Mouse (Mus musculus) right cerebral cortex, postnatal 4 days (tissue): ENCODE measurements at regions not wholly inside any gene's neighbourhood (a gene's known extent, or its start where the extent isn't known, plus 50 kb on each side); places are given as distances from the start of the nearest gene placed in this dataset.

ENCODE experiments used
- DNase-seq: peaks from one replicate; pipeline ENCODE4 v3.0.0-alpha.2; 2022

DNA sequence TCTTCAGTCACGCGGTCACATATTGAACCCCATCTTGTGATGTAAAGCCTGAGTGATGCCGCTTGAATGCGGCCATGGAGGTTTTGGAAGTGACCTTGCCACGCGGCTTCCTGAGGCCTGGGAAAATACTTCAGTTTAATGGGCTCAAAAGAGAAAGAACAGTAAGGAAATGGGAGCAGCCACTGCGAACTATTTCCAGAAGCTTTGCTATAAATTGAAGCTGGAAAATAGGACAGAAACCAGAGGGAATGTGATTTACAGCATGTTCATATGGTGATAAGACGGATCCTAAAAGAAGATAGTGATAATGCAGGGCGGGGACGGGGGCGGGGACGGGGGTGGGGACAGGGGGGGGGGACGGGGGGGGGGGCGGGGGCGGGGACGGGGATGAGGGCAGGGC is 52.7 kb upstream of the Trpc4 start:
- no peak for DNase-seq

DNA sequence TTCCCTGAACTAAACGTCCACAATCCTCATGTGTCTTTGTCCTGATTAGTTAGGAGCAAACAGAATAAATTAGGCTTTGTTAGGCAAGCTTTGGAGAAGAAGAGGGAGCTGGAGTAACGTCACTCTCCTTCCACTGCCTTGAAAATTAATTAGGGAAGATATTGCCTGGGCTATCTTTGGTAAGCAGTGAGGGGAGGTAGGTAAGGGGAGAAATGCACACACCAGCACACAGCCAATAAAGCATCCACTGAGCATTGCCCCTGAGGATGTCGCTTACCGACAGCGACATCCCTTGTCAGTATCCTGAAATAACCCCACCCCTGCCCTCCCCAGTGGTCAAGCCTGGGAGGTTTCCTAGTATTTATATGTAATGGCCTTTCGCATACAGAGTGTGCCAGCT is 72.2 kb upstream of the Trpc4 start:
- DNase-seq, result no peak

DNA sequence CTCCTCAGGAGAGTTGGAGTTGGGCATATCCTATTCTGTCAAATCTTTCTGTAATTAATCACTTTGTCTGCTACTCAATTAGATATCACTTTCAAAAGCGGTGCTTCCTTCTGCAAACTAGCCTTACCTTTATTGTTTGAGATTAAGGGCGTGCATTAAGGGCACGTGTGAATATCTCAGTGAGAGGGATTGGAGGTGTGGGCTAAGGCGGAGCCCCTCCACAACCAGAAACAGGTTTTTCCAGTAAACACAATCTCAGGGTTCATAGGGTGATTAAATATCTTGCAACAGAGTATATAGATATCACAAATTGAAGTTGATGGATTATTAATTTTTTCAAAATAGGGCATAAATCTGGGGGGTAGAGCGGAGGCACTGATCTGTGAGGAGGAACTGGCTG is 79.4 kb upstream of the Trpc4 start:
- DNase-seq, result no peak

DNA sequence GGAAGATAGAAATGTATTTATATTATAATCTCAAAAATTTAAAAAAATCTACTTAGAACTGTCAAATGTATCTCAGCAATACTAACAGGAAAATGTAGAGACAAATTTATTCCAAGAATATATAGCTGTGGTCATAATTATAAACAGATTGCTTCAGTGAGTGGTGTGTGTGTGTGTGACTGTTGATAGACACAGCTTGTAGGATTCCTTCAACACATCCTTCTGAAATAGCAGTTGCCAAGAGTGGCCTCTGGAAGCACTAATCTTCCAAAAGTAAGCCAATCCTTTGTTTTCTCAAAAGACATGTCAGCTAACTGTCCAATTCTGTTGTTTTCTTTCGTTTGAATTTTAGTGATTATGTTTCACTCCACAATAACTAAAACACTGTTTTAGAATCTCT is 95.2 kb upstream of the Trpc4 start:
- DNase-seq, result no peak

GRCm38 (mm10) chr3:54054376-54054775 is 101.5 kb upstream of the Trpc4 start:
- DNase-seq, result no peak

- peak; percentile 11 for DNase-seq
Measured at GRCm38 (mm10) chr3:54049370-54049769, 106.5 kb upstream of the Trpc4 start.

DNA sequence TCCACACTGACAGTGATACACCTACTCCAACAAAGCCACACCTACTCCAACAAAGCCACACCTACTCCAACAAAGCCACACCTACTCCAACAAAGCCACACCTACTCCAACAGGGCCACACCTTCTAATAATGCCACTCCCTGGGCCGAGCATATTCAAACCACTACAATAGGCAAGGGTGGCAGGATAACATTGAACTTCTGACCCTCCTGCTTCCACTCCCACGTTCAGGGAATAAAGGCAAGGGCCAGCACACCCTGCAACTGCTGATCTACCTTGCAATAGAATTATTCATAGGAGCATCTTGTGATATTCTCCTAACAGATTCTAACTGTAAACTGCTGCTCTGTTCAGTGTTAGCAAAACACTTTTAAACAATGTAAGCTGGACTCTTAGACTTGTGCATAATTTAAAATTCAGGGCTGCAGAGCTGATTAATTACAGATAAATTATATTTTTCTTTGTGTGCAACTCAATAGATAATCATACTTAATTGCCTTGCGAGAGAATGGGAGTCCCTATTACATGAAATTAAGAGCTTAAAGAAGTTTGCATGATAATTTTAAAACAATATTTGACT is 107.7 kb upstream of the Trpc4 start:
- DNase-seq, result no peak

- DNase-seq, result no peak
Measured at GRCm38 (mm10) chr3:54027365-54027764, 128.5 kb upstream of the Trpc4 start.

- no peak for DNase-seq
Measured at GRCm38 (mm10) chr3:54020196-54020595, 135.6 kb upstream of the Trpc4 start.

- DNase-seq, result no peak
Measured at GRCm38 (mm10) chr3:54017943-54018649, 137.7 kb upstream of the Trpc4 start.

GRCm38 (mm10) chr3:54016877-54017276 is 139.0 kb upstream of the Trpc4 start:
- DNase-seq, result no peak

DNA sequence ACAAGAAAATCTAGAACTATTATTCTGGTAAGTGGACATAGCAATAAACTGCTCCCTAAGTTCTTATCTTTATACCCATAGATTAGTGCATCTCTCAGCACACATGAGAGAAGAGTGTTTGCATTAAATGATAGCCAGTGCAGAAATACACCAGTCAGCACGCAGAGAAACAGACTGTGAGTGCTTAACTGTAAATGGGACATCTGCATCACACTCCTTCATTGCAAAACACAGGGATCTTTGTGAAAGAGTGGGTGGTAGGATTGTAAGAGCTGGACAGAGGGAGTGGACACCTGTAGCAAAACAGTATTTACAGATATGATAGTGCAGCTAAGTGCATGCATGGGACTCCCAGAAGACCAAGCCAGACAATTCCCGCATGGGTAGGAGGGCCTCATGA is 144.8 kb upstream of the Trpc4 start:
- DNase-seq, result no peak

DNA sequence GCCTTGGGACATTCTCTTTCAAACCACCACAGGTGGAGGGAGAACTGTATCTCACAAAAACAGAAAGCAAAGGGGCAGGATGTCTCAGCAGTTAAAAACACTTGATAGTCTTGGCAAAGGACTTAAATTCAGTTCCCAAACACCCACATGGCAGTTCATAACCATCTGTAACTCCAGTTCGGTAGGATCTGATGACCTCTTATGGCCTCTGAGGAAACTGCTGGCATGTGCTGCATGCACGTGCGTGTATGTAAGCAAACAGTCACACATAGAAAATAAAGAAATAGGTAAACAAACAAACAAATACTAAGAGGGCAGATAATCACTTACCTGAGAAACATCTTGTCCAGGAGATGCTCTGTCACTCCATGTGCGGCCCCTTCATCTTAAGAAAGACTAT is 129.4 kb upstream of the Ufm1 start:
- DNase-seq, result no peak

DNA sequence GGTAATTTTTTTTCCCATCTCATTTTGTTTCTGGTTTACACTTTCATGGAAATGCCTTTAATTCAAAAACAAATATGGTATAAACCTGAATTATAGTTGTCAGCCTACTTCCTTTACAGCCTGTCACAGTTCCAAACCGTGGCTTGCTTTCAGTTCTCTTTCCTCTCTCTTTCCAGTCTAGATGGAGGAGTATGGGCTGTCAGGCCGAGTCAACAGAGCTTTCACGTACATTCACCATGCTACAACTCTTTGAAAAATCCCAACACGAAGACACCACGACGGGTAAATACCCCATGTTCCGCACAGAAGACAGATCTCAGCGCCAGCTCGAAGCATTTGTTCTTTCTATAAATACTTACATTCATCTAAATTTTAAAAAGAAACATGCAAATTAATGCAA is 125.2 kb upstream of the Ufm1 start:
- peak; percentile 39 for DNase-seq

DNA sequence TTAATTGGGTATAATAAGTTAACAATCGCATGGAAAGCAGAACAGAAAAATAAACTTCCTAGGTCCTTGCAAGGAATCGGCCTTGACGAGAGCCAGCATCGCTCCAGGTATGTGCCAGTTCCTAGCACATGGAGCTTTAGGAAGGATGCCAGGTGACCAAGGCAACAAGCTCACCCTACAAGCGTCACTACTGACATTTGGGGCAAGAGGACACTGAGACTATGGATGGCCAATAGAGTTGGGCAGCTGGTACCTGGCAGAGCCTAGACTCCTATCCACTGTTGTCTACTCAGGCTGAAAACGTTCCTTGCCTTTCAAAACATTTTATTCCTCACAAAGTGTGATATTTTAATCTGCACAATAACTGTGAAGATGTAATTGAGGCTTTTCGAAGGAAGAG is 124.6 kb upstream of the Ufm1 start:
- DNase-seq, result no peak

DNA sequence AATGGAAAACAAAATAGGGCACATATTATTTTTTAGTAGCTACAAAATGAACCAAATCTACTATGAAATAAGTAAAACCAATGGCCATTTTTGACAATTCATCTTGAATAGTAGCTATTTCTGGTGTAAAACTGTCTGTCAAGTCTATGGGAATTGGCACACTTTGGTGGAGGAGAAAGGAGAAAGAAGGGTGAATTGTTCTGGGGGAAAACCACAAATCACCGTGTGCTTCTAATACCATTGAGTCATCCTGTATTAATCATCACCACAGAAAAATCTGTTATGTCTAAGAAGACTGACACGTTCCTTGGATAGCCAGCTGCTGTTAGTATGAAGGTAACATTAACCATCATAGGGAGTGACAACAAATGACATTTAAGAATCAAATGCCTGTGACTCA is 123.7 kb upstream of the Ufm1 start:
- no peak for DNase-seq

DNA sequence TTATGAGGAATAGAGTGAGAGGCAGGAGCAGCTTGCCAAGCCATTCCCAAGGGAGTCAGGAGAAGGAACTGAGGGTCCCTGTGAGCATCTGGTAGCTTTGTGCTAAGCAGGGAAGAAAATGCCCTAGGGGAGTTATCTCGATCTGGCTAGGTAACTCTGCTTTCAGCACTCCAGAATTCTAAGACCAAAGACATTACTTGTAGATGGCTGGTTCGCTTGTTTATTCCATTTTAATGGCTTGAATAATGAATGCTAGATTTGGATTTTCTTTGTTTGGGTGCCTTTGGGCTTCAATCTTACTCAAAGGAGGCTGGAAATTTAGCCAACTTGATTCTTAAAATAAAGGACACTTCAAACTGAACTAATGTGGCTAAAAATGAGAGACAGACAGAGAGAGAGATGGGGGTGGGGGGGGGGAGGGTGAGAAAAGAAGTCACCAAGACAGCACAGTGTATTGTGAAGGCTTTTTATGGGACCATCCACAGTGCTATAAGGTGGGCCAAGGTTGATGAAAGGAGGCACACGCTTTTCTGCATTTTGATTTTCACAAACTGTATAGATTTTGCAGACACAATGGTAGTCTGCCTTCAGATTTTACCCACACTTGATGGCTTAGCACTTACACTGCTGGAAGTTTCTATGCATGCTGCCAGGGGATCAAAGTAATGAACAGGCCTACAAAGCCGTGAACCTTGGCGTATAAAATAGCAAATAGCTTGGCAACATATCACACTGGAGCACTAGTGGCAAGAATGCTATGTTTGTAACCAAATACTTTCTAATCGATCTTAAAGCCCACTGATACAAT is 121.3 kb upstream of the Ufm1 start:
- no peak for DNase-seq

DNA sequence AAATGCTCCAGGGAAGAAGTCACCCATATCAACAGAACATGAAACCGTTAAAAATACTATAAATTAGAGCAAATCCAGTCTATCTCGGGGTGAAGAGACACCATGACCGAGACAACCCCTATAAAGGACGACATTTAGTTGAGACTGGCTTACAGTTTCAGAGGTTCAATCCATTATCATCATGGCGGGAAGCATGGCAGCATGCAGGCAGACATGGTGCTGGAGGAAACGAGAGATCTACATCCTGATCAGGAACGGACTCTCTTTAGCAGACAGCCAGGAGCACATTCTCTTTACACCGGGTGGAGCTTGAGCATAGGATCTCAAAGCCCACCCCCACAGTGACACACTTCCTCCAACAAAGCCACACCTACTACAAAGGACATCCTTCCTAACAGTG is 118.7 kb upstream of the Ufm1 start:
- no peak for DNase-seq

DNA sequence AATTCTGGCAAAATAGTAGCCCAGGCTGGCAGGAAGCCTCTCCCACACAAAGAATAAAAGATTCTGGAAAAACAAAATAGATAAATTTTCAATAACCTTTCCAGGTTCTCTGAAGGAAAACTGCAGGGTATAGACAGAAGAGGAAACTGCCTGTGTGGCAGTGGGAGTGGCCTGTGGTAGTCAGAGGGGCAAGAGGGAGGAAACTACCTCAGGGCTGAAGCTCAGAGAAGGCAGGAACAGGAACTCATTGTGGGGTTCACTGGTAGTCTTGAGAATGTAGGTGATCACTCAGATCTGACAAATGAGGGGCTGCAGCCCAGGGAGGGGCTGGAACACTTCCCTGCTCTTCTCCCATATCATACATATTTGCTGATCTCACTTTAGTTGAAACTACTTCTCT is 118.0 kb upstream of the Ufm1 start:
- DNase-seq, result no peak

DNA sequence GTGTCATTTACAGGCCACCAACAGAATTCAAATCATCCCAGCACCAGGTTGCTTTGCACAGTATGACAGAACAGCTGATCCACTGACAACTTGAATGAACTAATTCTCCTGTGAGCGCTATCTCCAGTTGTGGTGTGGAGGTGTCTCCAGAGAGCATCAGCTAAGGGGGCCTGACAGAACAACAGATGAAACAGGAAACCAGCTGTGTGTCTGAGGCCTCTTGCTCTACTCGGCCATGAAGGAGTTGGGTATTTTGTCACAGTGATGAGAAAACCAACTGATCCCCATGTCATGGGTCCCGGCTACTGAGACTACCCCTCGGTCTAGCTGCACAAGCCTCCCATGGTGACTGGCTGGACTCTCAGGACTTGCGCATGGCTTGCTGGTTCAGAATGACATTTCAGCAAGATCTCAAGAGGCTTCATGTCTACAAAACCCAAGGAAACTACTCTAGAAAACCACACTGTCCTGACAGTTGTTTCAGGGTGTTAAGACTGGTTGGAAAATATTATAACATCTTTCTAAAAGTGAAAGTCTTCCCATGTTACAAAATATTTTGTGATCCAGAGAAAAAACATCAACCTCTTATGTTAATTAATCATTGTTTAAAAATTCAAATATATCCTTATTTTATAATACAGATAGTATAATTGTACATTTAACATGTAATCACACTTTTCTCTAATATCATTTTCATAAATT is 113.9 kb upstream of the Ufm1 start:
- no peak for DNase-seq

DNA sequence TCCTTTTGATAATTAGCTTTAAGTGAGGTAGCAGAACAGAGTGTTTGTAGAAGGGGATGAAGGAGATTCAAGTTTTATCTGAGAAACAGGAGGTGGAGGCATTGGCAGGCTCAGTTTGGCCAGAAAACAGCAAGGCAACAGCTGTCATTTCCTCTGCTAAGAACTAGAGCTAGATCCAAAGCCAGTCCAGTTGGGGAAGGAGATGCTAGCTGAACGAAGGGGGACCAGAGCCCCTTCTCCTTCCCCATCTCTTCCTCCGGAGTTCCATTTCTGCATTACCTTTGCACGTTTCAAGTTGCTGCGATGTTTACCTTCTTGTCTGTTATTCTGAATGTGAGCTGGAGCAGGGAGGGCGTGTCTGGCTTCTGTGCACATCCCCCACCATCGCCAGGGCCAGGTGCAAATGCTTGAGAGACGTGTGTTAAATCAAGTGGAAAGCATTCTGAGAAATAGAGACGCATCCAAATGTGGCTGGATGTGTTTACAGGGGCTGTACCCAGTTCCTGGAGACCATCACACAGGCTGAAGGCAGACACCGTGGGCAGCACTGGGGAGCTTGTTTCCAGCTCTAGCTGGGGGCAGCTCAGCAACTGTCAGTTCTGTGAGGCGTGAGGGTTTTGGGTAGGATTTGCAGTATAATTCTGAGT is 111.4 kb upstream of the Ufm1 start:
- peak; percentile 10 for DNase-seq

DNA sequence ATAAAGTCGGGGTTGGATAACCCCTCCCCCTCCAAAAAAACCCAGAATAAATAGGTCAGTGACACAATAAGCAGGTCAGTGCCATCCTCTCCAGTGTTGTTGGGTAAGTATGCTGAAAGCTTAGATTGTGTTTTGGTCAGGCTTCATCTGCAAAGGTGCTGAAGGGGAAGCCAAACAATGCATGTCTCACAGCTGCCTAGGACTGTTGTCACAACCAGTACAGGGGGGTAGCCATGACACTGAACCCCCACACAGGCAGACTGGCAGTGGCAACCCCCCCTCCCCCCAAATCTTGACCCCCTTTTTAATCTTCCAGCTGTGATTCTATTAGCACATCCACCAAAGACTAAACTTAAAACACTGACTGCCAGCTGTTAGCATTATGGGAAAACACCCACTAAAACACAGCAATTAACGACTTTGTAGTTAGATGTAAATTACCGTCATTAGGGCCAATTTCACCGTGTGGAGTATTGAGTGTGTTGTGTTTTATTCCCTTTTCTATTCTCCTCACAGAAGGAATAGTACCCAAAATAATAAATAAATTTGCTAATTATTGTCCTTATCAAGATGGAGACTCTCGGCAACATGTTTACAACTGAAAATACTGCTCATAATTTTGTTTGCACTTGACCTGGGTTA is 105.5 kb upstream of the Ufm1 start:
- DNase-seq, result no peak

DNA sequence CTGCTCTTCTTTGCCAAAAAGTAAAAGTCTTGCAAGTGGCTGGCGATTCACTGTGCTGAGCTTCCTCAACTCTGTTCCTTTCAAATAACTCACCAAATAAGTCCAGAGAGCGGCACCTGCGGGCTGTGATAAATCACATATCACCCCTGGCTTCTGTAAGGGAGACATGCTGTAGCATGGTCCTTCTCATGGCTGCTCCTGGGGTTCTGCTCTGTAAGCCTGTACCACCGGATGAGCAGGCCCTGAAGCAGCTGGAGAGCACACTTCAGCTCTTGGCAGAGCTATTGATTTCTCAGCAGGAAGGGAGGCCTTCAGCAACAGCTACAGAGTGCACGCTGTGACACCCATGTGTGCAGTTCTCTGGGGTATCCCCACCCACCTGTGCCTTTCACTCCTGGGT is 101.5 kb upstream of the Ufm1 start:
- DNase-seq, result no peak
